Mouse (Mus musculus) midbrain, postnatal 0 days (tissue): ENCODE measurements at regions not wholly inside any gene's neighbourhood (a gene's known extent, or its start where the extent isn't known, plus 50 kb on each side); places are given as distances from the start of the nearest gene placed in this dataset.
A peak's percentile ranks its signal among the peaks of the same experiment; 100 is the strongest.
"Not testable (repeated sequence)": the region's sequence is repeated elsewhere in the genome, so short reads cannot be mapped to it uniquely, and the experiment has no call there.

Experiments
- ATAC-seq: fragments of 200-750 bp; cut with Nextera tagmentation; 2 replicates; pipeline ENCODE4 v1.8.0; 2017; ENCODE audit warnings: moderate number of reproducible peaks, mild to moderate bottlenecking, moderate TSS enrichment, moderate library complexity; ENCODE audit not compliant: low FRiP score
- DNase-seq: peaks from one replicate; pipeline ENCODE4 v3.0.0-alpha.2; 2015; ENCODE audit warnings: low spot score
- H3K27ac ChIP-seq: fragments of 300-500 bp; sonication (generic); 2 replicates; pipeline ENCODE4 v1.5.1; 2014; ENCODE audit warnings: low read depth, mild to moderate bottlenecking, low read length, mixed read lengths
- H3K27me3 ChIP-seq: fragments of 300-500 bp; sonication (generic); 2 replicates; pipeline ENCODE4 v1.6.1; 2014; ENCODE audit warnings: low read length, control low read depth, mixed read lengths; ENCODE audit not compliant: insufficient read depth
- H3K36me3 ChIP-seq: fragments of 300-500 bp; sonication (generic); 2 replicates; pipeline ENCODE4 v1.6.1; 2014; ENCODE audit warnings: low read length, control low read depth, mixed read lengths; ENCODE audit not compliant: insufficient read depth
- H3K4me1 ChIP-seq: fragments of 300-500 bp; sonication (generic); 2 replicates; pipeline ENCODE4 v1.6.1; 2014; ENCODE audit warnings: mild to moderate bottlenecking, control low read depth, antibody characterized with exemption, low read length, mixed read lengths; ENCODE audit not compliant: insufficient read depth
- H3K4me2 ChIP-seq: fragments of 300-500 bp; sonication (generic); 2 replicates; pipeline ENCODE4 v1.6.1; 2014; ENCODE audit warnings: low read depth, mild to moderate bottlenecking, low read length, mixed read lengths; ENCODE audit not compliant: poor library complexity, severe bottlenecking
- H3K4me3 ChIP-seq: fragments of 300-500 bp; sonication (generic); 2 replicates; pipeline ENCODE4 v1.5.1; 2014; ENCODE audit warnings: low read depth, mild to moderate bottlenecking, low read length, moderate library complexity
- H3K9ac ChIP-seq: fragments of 300-500 bp; sonication (generic); replicated peaks from 2 replicates; pipeline ENCODE4 v1.6.1; 2014; ENCODE audit warnings: mild to moderate bottlenecking, low read length, moderate library complexity, mixed read lengths; ENCODE audit not compliant: poor library complexity, severe bottlenecking
- H3K9me3 ChIP-seq: fragments of 300-500 bp; sonication (generic); 2 replicates; pipeline ENCODE4 v1.6.1; 2016; ENCODE audit warnings: low read length, control low read depth
- CTCF ChIP-seq: IDR thresholded peaks from 2 replicates; pipeline ENCODE4 v1.5.1; 2016; ENCODE audit warnings: antibody characterized with exemption, mild to moderate bottlenecking
- WGBS: fragments of 180-500 bp; shearing (Covaris S2); extraction: QIAGEN DNeasy Blood & Tissue Kit; methylation state at CpG from one replicate; pipeline ENCODE4 v1.1.7; 2014; 5-methylcytosine and 5-hydroxymethylcytosine counted together

GRCm38 (mm10) chrX:135085770-135086553, 77.0 kb upstream of the Zmat1 start:
- H3K9me3 ChIP-seq, ATAC-seq, H3K4me1 ChIP-seq, H3K4me2 ChIP-seq, H3K27ac ChIP-seq, H3K9ac ChIP-seq, DNase-seq, H3K27me3 ChIP-seq, H3K4me3 ChIP-seq, H3K36me3 ChIP-seq: not testable (repeated sequence)
- 80% methylated on average over 14 of the region's 14 CpGs for WGBS

- ATAC-seq = no peak
Measured at GRCm38 (mm10) chrX:135080380-135081158, 71.6 kb upstream of the Zmat1 start.

DNA sequence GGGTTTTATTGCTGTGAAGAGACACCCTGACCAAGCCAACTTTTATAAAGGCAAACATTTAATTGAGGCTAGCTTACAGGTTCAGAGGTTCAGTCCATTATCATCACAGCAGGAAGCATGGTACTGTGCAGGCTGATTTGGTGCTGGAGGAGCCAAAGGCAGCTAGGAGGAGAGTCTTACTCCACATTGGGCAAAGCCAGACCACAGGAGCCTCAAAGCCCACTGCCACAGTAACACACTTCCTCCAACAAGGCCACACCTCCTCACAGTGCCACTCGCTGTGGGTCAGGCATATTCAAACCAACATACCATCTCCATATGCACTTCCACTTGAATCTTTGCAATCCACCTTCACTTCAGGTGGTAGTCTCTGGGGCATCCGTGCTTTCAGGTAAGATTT, 70.4 kb upstream of the Zmat1 start:
- Histone ChIP-seq H3K9ac (no peak overlapping the region), H3K27ac (no peak overlapping the region), H3K4me2 (no peak overlapping the region), H3K36me3 (no peaks in the 10 kb centered on the region), H3K9me3 (no peaks in the 10 kb centered on the region), H3K4me1 (no peaks in the 10 kb centered on the region), H3K4me3 (no peak overlapping the region), H3K27me3 (no peaks in the 10 kb centered on the region; the same call in 1 of the 2 replicates)
- ATAC-seq (no peak), DNase-seq (no peak)
- 80% methylated on average over 2 of the region's 2 CpGs for WGBS
- TF ChIP-seq CTCF = no peak

More at GRCm38 (mm10) chrX:135080380-135081158, 71.6 kb upstream of the Zmat1 start:
- H3K27ac ChIP-seq = no peak overlapping the region
- no peak for TF ChIP-seq CTCF
- H3K4me3 ChIP-seq = no peak overlapping the region
- no peak overlapping the region for H3K4me2 ChIP-seq
- no peaks in the 10 kb centered on the region; the same call in 1 of the 2 replicates for H3K27me3 ChIP-seq
- H3K36me3 ChIP-seq = no peaks in the 10 kb centered on the region
- DNase-seq = no peak
- H3K4me1 ChIP-seq = no peaks in the 10 kb centered on the region
- H3K9ac ChIP-seq = no peak overlapping the region
- no peaks in the 10 kb centered on the region for H3K9me3 ChIP-seq
- 64% methylated on average over 2 of the region's 2 CpGs for WGBS

DNA sequence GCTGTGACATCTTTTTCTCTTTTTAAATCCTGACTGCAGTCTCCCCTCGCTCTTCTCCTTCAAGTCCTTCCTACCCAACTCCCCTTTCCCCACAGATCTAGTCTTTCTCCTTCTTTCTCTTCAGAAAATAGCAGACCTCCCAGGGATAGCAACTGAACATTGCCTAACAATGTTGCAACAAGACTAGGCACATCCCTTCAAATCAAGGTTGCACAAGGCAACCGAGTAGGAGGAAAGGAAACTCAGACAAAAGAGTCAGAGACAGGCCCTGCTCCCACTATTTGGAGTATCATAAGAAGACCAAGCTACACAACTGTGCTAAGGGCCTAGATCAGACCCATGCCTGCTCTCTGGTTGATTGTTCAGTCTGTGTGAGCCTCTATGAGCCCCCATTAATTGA, 66.9 kb upstream of the Zmat1 start:
- no peak for ATAC-seq
- H3K9ac ChIP-seq = no peak overlapping the region
- WGBS = 78% methylated on average over 2 of the region's 2 CpGs
- H3K27me3 ChIP-seq = no peaks in the 10 kb centered on the region; the same call in 1 of the 2 replicates
- no peak overlapping the region for H3K4me3 ChIP-seq
- no peak for TF ChIP-seq CTCF
- no peaks in the 10 kb centered on the region for H3K9me3 ChIP-seq
- no peak for DNase-seq
- no peaks in the 10 kb centered on the region for H3K4me1 ChIP-seq
- H3K36me3 ChIP-seq = no peaks in the 10 kb centered on the region
- no peak overlapping the region for H3K27ac ChIP-seq
- no peak overlapping the region for H3K4me2 ChIP-seq

DNA sequence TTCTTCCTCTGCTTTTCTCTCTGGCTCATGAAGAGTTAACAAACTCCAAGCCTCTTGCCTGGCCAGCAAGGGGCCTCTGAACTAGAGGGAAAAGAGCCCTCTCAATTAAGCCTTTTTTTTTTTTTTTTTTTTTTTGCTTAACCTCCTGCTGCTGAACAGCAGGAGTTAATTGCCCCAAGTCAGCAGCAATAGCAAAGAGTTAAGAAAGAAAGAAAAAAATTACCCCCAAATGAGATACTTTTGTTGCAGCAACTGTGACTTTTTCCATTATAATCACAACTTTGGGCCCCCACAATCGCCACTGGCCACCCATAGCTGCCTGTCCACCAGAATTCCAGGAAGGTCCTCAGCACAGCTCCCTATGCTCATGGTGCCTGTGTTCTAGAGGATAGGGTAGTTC, 60.4 kb upstream of the Zmat1 start:
- 14% methylated on average over 1 of the region's 1 CpGs for WGBS
- Histone ChIP-seq H3K9me3 (no peaks in the 10 kb centered on the region), H3K36me3 (no peaks in the 10 kb centered on the region), H3K4me3 (no peak overlapping the region), H3K27ac (no peak overlapping the region), H3K9ac (no peak overlapping the region), H3K4me2 (no peak overlapping the region), H3K4me1 (no peaks in the 10 kb centered on the region), H3K27me3 (no peaks in the 10 kb centered on the region)
- no peak for DNase-seq
- ATAC-seq = no peak
- no peak for TF ChIP-seq CTCF

- Histone ChIP-seq H3K4me3 (no peak overlapping the region), H3K36me3 (no peaks in the 10 kb centered on the region), H3K27ac (no peak overlapping the region), H3K4me2 (no peak overlapping the region), H3K9ac (no peak overlapping the region), H3K9me3 (no peaks in the 10 kb centered on the region), H3K27me3 (no peaks in the 10 kb centered on the region), H3K4me1 (no peaks in the 10 kb centered on the region)
- WGBS = 62% methylated on average over 3 of the region's 3 CpGs
- TF ChIP-seq CTCF = no peak
- peak; percentile 19 for DNase-seq
- ATAC-seq = peak; percentile 54; the same call in 1 of the 2 replicates
Measured at GRCm38 (mm10) chrX:135060184-135060583, 51.2 kb upstream of the Zmat1 start.
